Mouse (Mus musculus) kidney, postnatal 0 days (tissue): ENCODE results near the gene Bbs4. TPM values are rescaled to one million over a fixed set of nuclear protein-coding genes. Genes with fewer than 3 reads are reported as not detected.

ENCODE experiments used
- ATAC-seq: fragments of 200-750 bp; cut with Nextera tagmentation; replicated peaks from 2 replicates; pipeline ENCODE4 v1.8.0; 2017; ENCODE audit warnings: low read depth, moderate number of reproducible peaks, moderate TSS enrichment, moderate library complexity; ENCODE audit not compliant: low FRiP score
- DNase-seq: peaks from one replicate; pipeline ENCODE4 v3.0.0-alpha.2; 2016; ENCODE audit warnings: low spot score
- H3K27ac ChIP-seq: fragments of 300-500 bp; sonication (generic); 2 replicates; pipeline ENCODE4 v1.5.1; 2014; ENCODE audit warnings: mild to moderate bottlenecking
- H3K27me3 ChIP-seq: fragments of 300-500 bp; sonication (generic); 2 replicates; pipeline ENCODE4 v1.6.1; 2014; ENCODE audit warnings: low read length, mixed read lengths; ENCODE audit not compliant: insufficient read depth
- H3K36me3 ChIP-seq: fragments of 300-500 bp; sonication (generic); 2 replicates; pipeline ENCODE4 v1.6.1; 2014; ENCODE audit warnings: low read length, mixed read lengths; ENCODE audit not compliant: insufficient read depth
- H3K4me1 ChIP-seq: fragments of 300-500 bp; sonication (generic); replicated peaks from 2 replicates; pipeline ENCODE4 v1.6.1; 2014; ENCODE audit warnings: antibody characterized with exemption, low read length, mixed read lengths; ENCODE audit not compliant: insufficient read depth
- H3K4me2 ChIP-seq: fragments of 300-500 bp; sonication (generic); 2 replicates; pipeline ENCODE4 v1.6.1; 2014; ENCODE audit warnings: mild to moderate bottlenecking, low read length, moderate library complexity, mixed read lengths
- H3K4me3 ChIP-seq: fragments of 300-500 bp; sonication (generic); replicated peaks from 2 replicates; pipeline ENCODE4 v1.5.1; 2014; ENCODE audit warnings: low read depth, low read length
- H3K9ac ChIP-seq: fragments of 300-500 bp; sonication (generic); 2 replicates; pipeline ENCODE4 v1.6.1; 2014; ENCODE audit warnings: low read depth, low read length
- H3K9me3 ChIP-seq: fragments of 300-500 bp; sonication (generic); replicated peaks from 2 replicates; pipeline ENCODE4 v1.6.1; 2016; ENCODE audit warnings: low read length, inconsistent platforms, mixed read lengths
- CTCF ChIP-seq: IDR thresholded peaks from 2 replicates; pipeline ENCODE4 v1.5.1; 2016; ENCODE audit warnings: antibody characterized with exemption, low read depth, mild to moderate bottlenecking, moderate library complexity
- WGBS: fragments of 180-500 bp; shearing (Covaris S2); extraction: QIAGEN DNeasy Blood & Tissue Kit; methylation state at CpG from one replicate; pipeline ENCODE4 v1.1.7; 2014; 5-methylcytosine and 5-hydroxymethylcytosine counted together
- polyA plus RNA-seq: library from polyadenylated mRNA; unstranded; fragments of >200 nt; fragmentation: Nextera tagmentation; extraction: Ambion mirVana; gene quantifications from 2 replicates; pipeline ENCODE4 v1.2.1, GENCODE M21; 2015

The Bbs4 gene
- polyA plus RNA-seq, 1 experiment from 2014 or later, result 15.1 TPM

DNA sequence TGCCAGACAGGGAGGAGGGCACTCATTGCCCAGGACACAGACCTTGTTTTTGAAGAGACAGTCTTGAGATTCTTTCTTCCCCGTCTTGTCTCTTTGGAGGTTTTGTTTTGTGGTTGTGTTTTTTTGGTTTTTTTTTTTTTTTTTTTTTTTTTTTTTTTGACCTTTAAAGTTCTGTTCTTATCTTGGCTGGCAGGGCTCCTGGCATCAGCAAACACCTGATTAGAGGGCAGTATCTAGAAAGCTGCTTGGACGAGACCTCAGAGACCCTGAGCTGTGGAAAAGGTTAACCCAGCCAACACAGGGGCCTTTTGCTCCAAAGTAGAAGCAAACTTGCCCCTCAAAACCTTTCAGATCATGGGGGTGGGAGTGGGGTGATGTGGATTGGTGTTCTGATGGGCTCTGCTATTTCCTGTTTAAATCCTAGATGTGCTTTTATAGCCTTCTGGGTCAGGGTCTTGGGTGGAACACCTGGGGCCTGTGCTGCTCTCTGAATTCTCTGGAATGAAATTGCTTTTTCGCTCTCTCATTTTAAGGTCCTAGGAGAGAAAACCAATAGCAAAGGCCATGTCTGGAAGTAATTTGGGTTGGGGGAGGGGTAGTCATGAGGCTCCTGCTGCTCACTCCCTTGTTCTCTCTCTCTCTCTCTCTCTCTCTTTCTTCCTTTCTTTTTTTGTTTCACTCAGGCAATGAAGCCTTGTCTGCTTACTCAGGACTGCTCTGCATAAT, 64.5 kb downstream of the Bbs4 start:
- DNase-seq (no peak), ATAC-seq (no peak)
- Histone ChIP-seq H3K9me3 (no peaks in the 10 kb centered on the region), H3K4me3 (no peak overlapping the region), H3K27me3 (no peaks in the 10 kb centered on the region), H3K4me2 (no peak overlapping the region), H3K4me1 (0 out of 2 replicates have a peak, but pooled peaks cover 3% of the 10 kb centered on the region), H3K36me3 (no peaks in the 10 kb centered on the region), H3K27ac (no peak overlapping the region), H3K9ac (no peak overlapping the region)
- TF ChIP-seq CTCF, result no peak
- 72% methylated on average over 3 of the region's 3 CpGs for WGBS

GRCm38 (mm10) chr9:59288058-59288457, 65.2 kb downstream of the Bbs4 start:
- no peaks in the 10 kb centered on the region for H3K9me3 ChIP-seq
- H3K27ac ChIP-seq, result no peak overlapping the region
- 86% methylated on average over 5 of the region's 5 CpGs for WGBS
- H3K4me3 ChIP-seq, result no peak overlapping the region
- no peak for DNase-seq
- 0 out of 2 replicates have a peak, but pooled peaks cover 3% of the 10 kb centered on the region for H3K4me1 ChIP-seq
- no peak for ATAC-seq
- H3K27me3 ChIP-seq, result no peaks in the 10 kb centered on the region
- H3K36me3 ChIP-seq, result no peaks in the 10 kb centered on the region
- no peak overlapping the region for H3K4me2 ChIP-seq
- no peak overlapping the region for H3K9ac ChIP-seq
- TF ChIP-seq CTCF, result no peak

GRCm38 (mm10) chr9:59285614-59286013, 67.7 kb downstream of the Bbs4 start:
- no peak overlapping the region for H3K27ac ChIP-seq
- no peak for TF ChIP-seq CTCF
- H3K9ac ChIP-seq, result no peak overlapping the region
- no peaks in the 10 kb centered on the region for H3K36me3 ChIP-seq
- H3K4me2 ChIP-seq, result no peak overlapping the region
- no peak for ATAC-seq
- DNase-seq, result no peak
- no peaks in the 10 kb centered on the region for H3K9me3 ChIP-seq
- 79% methylated on average over 6 of the region's 6 CpGs for WGBS
- H3K4me1 ChIP-seq, result no peaks in the 10 kb centered on the region
- no peaks in the 10 kb centered on the region for H3K27me3 ChIP-seq
- H3K4me3 ChIP-seq, result no peak overlapping the region

DNA sequence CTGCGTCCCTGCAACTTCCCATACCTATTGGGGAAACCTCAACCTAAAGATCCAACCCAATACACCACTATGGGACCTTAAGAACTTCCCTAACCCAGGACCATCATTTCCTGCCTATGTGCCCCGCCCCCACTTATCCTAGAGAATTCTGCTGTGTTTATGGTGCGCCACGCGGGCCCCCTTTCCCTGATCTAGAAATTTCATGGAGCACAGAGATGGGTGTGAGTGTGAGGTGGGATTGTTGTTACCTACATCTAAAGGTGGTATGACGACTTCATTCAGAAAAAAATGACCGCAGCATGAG, 70.7 kb downstream of the Bbs4 start:
- Histone ChIP-seq H3K4me1 (no peaks in the 10 kb centered on the region), H3K27ac (no peak overlapping the region), H3K4me3 (no peak overlapping the region), H3K27me3 (no peaks in the 10 kb centered on the region), H3K9ac (no peak overlapping the region), H3K4me2 (peak overlapping the region; percentile 34; the same call in 1 of the 2 replicates), H3K9me3 (no peaks in the 10 kb centered on the region), H3K36me3 (no peaks in the 10 kb centered on the region)
- 53% methylated on average over 7 of the region's 7 CpGs for WGBS
- DNase-seq, result no peak
- no peak for ATAC-seq
- no peak for TF ChIP-seq CTCF

DNA sequence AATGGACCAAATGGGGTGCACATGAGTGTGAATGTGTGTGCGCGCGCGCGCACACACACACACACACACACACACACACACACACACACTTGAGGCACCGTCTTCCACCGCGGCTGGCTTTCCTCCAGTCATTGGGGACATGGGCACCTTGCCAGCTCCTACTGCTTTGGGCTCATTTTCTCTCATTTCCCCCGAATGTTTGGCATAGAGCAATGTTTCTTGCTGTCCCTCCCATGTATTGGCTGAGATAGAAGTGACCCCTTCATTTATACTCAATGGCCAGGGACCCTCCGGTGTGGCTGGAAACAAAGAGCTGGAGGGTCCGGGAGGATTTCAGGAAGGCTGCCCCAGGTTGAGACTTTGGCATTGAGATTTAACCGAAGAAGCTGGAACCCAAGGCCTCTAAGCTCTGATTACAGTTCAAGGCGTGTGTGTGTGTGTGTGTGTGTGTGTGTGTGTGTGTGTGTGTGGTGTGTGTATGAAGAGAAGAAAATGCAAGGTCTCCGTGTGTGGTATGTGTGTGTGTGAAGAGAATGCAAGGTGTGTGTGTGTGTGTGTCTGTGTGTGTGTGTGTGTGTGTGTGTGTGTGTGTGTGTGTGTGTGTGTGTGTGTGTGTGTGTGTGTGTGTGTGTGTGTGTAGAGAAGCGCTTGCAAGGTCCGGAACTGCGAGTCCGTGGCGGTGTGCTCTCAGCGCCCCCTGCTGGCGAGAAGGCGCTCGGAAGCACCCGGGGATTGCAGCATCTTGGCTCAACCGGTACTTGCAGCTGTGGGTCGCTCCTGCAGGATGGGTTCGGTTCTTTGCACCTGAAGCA, 71.2 kb downstream of the Bbs4 start:
- no peak overlapping the region for H3K9ac ChIP-seq
- H3K36me3 ChIP-seq, result no peaks in the 10 kb centered on the region
- no peaks in the 10 kb centered on the region for H3K9me3 ChIP-seq
- H3K27me3 ChIP-seq, result no peaks in the 10 kb centered on the region
- no peaks in the 10 kb centered on the region for H3K4me1 ChIP-seq
- DNase-seq (peak; percentile 80), ATAC-seq (peak; percentile 54; the same call in 1 of the 2 replicates)
- no peak overlapping the region for H3K27ac ChIP-seq
- peak; percentile 85 for TF ChIP-seq CTCF
- WGBS, result 39% methylated on average over 26 of the region's 27 CpGs
- H3K4me2 ChIP-seq, result peak overlapping the region; percentile 34; the same call in 1 of the 2 replicates
- no peak overlapping the region for H3K4me3 ChIP-seq

GRCm38 (mm10) chr9:59280888-59281287, 72.4 kb downstream of the Bbs4 start:
- Histone ChIP-seq H3K27ac (no peak overlapping the region), H3K27me3 (no peaks in the 10 kb centered on the region), H3K4me1 (no peaks in the 10 kb centered on the region), H3K4me3 (no peak overlapping the region), H3K9ac (no peak overlapping the region), H3K9me3 (no peaks in the 10 kb centered on the region), H3K36me3 (no peaks in the 10 kb centered on the region), H3K4me2 (no peak overlapping the region)
- no peak for DNase-seq
- ATAC-seq, result no peak
- TF ChIP-seq CTCF, result no peak
- WGBS, result 93% methylated on average over 5 of the region's 5 CpGs
